In genomic region chr2:152637381-152637780, GRCm38 (mm10) we compare ENCODE assay signal across 15 mouse cellular contexts. TPM values are rescaled to one million over a fixed set of nuclear protein-coding genes. Genes with fewer than 3 reads are reported as not detected.
DNase-seq lines count a peak whose midpoint lies in the region; ATAC-seq and TF ChIP-seq lines count a peak whose summit lies in the region.
"Had no signal": no experiment of that assay in that cellular context is flagged by ENCODE, and none has a peak within 500 bp of the region (broad histone marks: within the 10 kb centered on the region; RNA-seq: fewer than 3 reads in every experiment).

No protein-coding gene starts in this region.

- H3K27me3 ChIP-seq in heart, embryonic 13.5 days (replicated peaks) = peaks cover 4% of the 10 kb centered on the region; the same call in 1 of the 2 replicates
- no peaks in the 10 kb centered on the region for H3K27me3 ChIP-seq in lung, embryonic 14.5 days (ENCODE audit: insufficient read depth, low read length)
- 0 out of 2 replicates have a peak, but pooled peaks cover 5% of the 10 kb centered on the region for H3K27me3 ChIP-seq in heart, postnatal 0 days (ENCODE audit: control insufficient read depth, insufficient read depth, low read length)
- no peaks in the 10 kb centered on the region for H3K27me3 ChIP-seq in stomach, embryonic 16.5 days (ENCODE audit: control insufficient read depth, insufficient read depth, low read length)
- H3K27me3 ChIP-seq: midbrain, embryonic 13.5 days had no signal

- DNase-seq in heart, adult 8-10 months (ENCODE audit: low spot score) = no peak
- DNase-seq in lung, embryonic 14.5 days = no peak
- DNase-seq in lung, adult 18-20 months = no peak
- DNase-seq in heart, postnatal 0 days (ENCODE audit: low spot score) = no peak
- no peak for DNase-seq in urinary bladder, postnatal 36 days (ENCODE audit: low spot score in 2 of 2)
- DNase-seq: cerebellum, adult 8-10 months had no signal

- peak overlapping the region; percentile 92 for H3K27ac ChIP-seq in heart, embryonic 13.5 days (replicated peaks)
- H3K27ac ChIP-seq in lung, embryonic 14.5 days (ENCODE audit: low read depth) = peak overlapping the region; percentile 97
- H3K27ac ChIP-seq in heart, postnatal 0 days (ENCODE audit: low read depth) = peak overlapping the region; percentile 65
- peak overlapping the region; percentile 96 for H3K27ac ChIP-seq in stomach, embryonic 16.5 days (ENCODE audit: low read length)
- H3K27ac ChIP-seq: hindbrain, postnatal 0 days; midbrain, embryonic 13.5 days; neural tube, embryonic 12.5 days had no signal

- no peak for TF ChIP-seq EP300 in heart, postnatal 0 days (IDR thresholded peaks at IDR 0.05; ENCODE audit: low read depth)

- WGBS in heart, embryonic 13.5 days = 76% methylated on average over 4 of the region's 4 CpGs
- 75% methylated on average over 4 of the region's 4 CpGs for WGBS in lung, embryonic 14.5 days
- WGBS in heart, postnatal 0 days = 82% methylated on average over 4 of the region's 4 CpGs
- WGBS in stomach, embryonic 16.5 days = 81% methylated on average over 4 of the region's 4 CpGs

- H3K36me3 ChIP-seq in heart, embryonic 13.5 days = peaks cover 4% of the 10 kb centered on the region; the same call in 1 of the 2 replicates
- H3K36me3 ChIP-seq in lung, embryonic 14.5 days (ENCODE audit: insufficient read depth) = no peaks in the 10 kb centered on the region
- H3K36me3 ChIP-seq in heart, postnatal 0 days (replicated peaks; ENCODE audit: control insufficient read depth, insufficient read depth, low read length) = no peaks in the 10 kb centered on the region
- H3K36me3 ChIP-seq in stomach, embryonic 16.5 days (ENCODE audit: control insufficient read depth, insufficient read depth, low read length) = no peaks in the 10 kb centered on the region
- H3K36me3 ChIP-seq: midbrain, embryonic 13.5 days; neural tube, embryonic 12.5 days had no signal

- H3K9me3 ChIP-seq in heart, embryonic 13.5 days = no peaks in the 10 kb centered on the region
- H3K9me3 ChIP-seq in lung, embryonic 14.5 days (ENCODE audit: low read depth, low read length) = no peaks in the 10 kb centered on the region
- no peaks in the 10 kb centered on the region for H3K9me3 ChIP-seq in heart, postnatal 0 days (replicated peaks; ENCODE audit: control insufficient read depth, low read length)
- no peaks in the 10 kb centered on the region for H3K9me3 ChIP-seq in stomach, embryonic 16.5 days (replicated peaks; ENCODE audit: control insufficient read depth, low read length)
- H3K9me3 ChIP-seq: midbrain, embryonic 13.5 days; neural tube, embryonic 12.5 days had no signal

- no peak overlapping the region for H3K4me2 ChIP-seq in heart, embryonic 13.5 days
- no peak overlapping the region for H3K4me2 ChIP-seq in lung, embryonic 14.5 days
- no peak overlapping the region for H3K4me2 ChIP-seq in heart, postnatal 0 days (ENCODE audit: low read depth, low read length)
- H3K4me2 ChIP-seq in stomach, embryonic 16.5 days (ENCODE audit: low read depth, low read length) = no peak overlapping the region
- H3K4me2 ChIP-seq: midbrain, embryonic 13.5 days; neural tube, embryonic 12.5 days had no signal

- H3K9ac ChIP-seq in heart, embryonic 13.5 days = no peak overlapping the region
- H3K9ac ChIP-seq in lung, embryonic 14.5 days = no peak overlapping the region
- H3K9ac ChIP-seq in heart, postnatal 0 days (replicated peaks; ENCODE audit: low read depth, low read length) = no peak overlapping the region
- H3K9ac ChIP-seq in stomach, embryonic 16.5 days (ENCODE audit: low read length) = no peak overlapping the region
- H3K9ac ChIP-seq: midbrain, embryonic 13.5 days; neural tube, embryonic 12.5 days had no signal

- TF ChIP-seq CTCF in lung, embryonic 14.5 days (IDR thresholded peaks at IDR 0.05; ENCODE audit: low read depth) = no peak
- TF ChIP-seq CTCF in heart, postnatal 0 days (IDR thresholded peaks at IDR 0.05; ENCODE audit: low read depth) = no peak

- no peak for ATAC-seq in heart, embryonic 13.5 days (ENCODE audit: extremely low read depth, insufficient number of reproducible peaks, low FRiP score, low TSS enrichment)
- ATAC-seq in lung, embryonic 14.5 days (ENCODE audit: insufficient read depth) = no peak
- no peak for ATAC-seq in heart, postnatal 0 days (ENCODE audit: insufficient read depth, low read depth)
- ATAC-seq in stomach, embryonic 16.5 days (ENCODE audit: insufficient read depth, low FRiP score) = no peak
- ATAC-seq: CD4-positive, CD25-positive, alpha-beta regulatory T cell, adult 4 months; hindbrain, postnatal 0 days; midbrain, embryonic 13.5 days had no signal

- H3K4me3 ChIP-seq in heart, embryonic 13.5 days = no peak overlapping the region
- no peak overlapping the region for H3K4me3 ChIP-seq in lung, embryonic 14.5 days (ENCODE audit: low read depth, low read length)
- no peak overlapping the region for H3K4me3 ChIP-seq in heart, postnatal 0 days (ENCODE audit: low read depth, low read length)
- H3K4me3 ChIP-seq in stomach, embryonic 16.5 days (replicated peaks; ENCODE audit: low read length) = no peak overlapping the region
- H3K4me3 ChIP-seq: midbrain, embryonic 13.5 days; neural tube, embryonic 12.5 days had no signal

- peaks cover 63% of the 10 kb centered on the region for H3K4me1 ChIP-seq in heart, embryonic 13.5 days
- H3K4me1 ChIP-seq in lung, embryonic 14.5 days (ENCODE audit: insufficient read depth) = peaks cover 11% of the 10 kb centered on the region
- H3K4me1 ChIP-seq in heart, postnatal 0 days (ENCODE audit: control insufficient read depth, insufficient read depth) = peaks cover 16% of the 10 kb centered on the region; the same call in 1 of the 2 replicates
- peaks cover 34% of the 10 kb centered on the region for H3K4me1 ChIP-seq in stomach, embryonic 16.5 days (ENCODE audit: control insufficient read depth, insufficient read depth, low read length)

RNA-seq across cellular contexts. Expression of gene Rem1, which starts 10.6 kb away (rescaled TPM):
- 10.5 and 12.6 TPM in 2 replicates for polyA plus RNA-seq in heart, embryonic 13.5 days (2015; fragmentation: Nextera tagmentation; extraction: Ambion mirVana)
- 1 to 10 TPM; 5.1 to 5.6 (median 5.2) TPM for total RNA-seq in heart, adult 8-10 months (2022)
- polyA plus RNA-seq in lung, embryonic 14.5 days (2014; fragmentation: Nextera tagmentation; extraction: Ambion mirVana) = 6.2 TPM in 2 replicates
- total RNA-seq in heart, postnatal 0 days (2014; rRNA removed; ENCODE audit: low replicate concordance) = 4.8 and 12.5 TPM in 2 replicates
- 10.2 TPM in 2 replicates for polyA plus RNA-seq in heart, postnatal 0 days (2015; fragmentation: Nextera tagmentation; extraction: Ambion mirVana)
- 20.0 and 20.6 TPM in 2 replicates for polyA plus RNA-seq in stomach, embryonic 16.5 days (2015; fragmentation: Nextera tagmentation; extraction: Ambion mirVana)
- polyA plus RNA-seq: CD4-positive, CD25-positive, alpha-beta regulatory T cell, adult 4 months had no signal

RNA-seq across cellular contexts. Expression of gene Defb25, which starts 14.5 kb away (rescaled TPM):
- 0.68 and 1.1 TPM in 2 replicates for polyA plus RNA-seq in heart, embryonic 13.5 days (2015; fragmentation: Nextera tagmentation; extraction: Ambion mirVana)
- total RNA-seq in heart, adult 8-10 months (2022) = not detected
- 0.86 and 1.5 TPM in 2 replicates for polyA plus RNA-seq in lung, embryonic 14.5 days (2014; fragmentation: Nextera tagmentation; extraction: Ambion mirVana)
- total RNA-seq in heart, postnatal 0 days (2014; rRNA removed; ENCODE audit: low replicate concordance) = not detected in 2 replicates
- polyA plus RNA-seq in heart, postnatal 0 days (2015; fragmentation: Nextera tagmentation; extraction: Ambion mirVana) = 0.53 and 0.54 TPM in 2 replicates
- polyA plus RNA-seq in stomach, embryonic 16.5 days (2015; fragmentation: Nextera tagmentation; extraction: Ambion mirVana) = 0.62 and 1.4 TPM in 2 replicates
- total RNA-seq: hindbrain, postnatal 0 days; layer of hippocampus, adult 8-10 months; left cerebral cortex, postnatal 25 days had no signal
- polyA plus RNA-seq: CD4-positive, CD25-positive, alpha-beta regulatory T cell, adult 4 months; hindbrain, postnatal 0 days; midbrain, embryonic 13.5 days; neural tube, embryonic 12.5 days had no signal

RNA-seq across cellular contexts. Expression of gene H13, which starts 31.9 kb away (rescaled TPM):
- 81.9 and 84.7 TPM in 2 replicates for polyA plus RNA-seq in heart, embryonic 13.5 days (2015; fragmentation: Nextera tagmentation; extraction: Ambion mirVana)
- total RNA-seq in heart, adult 8-10 months (2022) = 10 to 100 TPM; 34.4 to 36.3 (median 35.1) TPM
- polyA plus RNA-seq in lung, embryonic 14.5 days (2014; fragmentation: Nextera tagmentation; extraction: Ambion mirVana) = 97.6 and 98.1 TPM in 2 replicates
- 68.6 and 72.9 TPM in 2 replicates for total RNA-seq in heart, postnatal 0 days (2014; rRNA removed; ENCODE audit: low replicate concordance)
- polyA plus RNA-seq in heart, postnatal 0 days (2015; fragmentation: Nextera tagmentation; extraction: Ambion mirVana) = 53.4 and 55.0 TPM in 2 replicates
- polyA plus RNA-seq in stomach, embryonic 16.5 days (2015; fragmentation: Nextera tagmentation; extraction: Ambion mirVana) = 121 and 128 TPM in 2 replicates

RNA-seq across cellular contexts. Expression of gene Defb36, which starts 33.3 kb away (rescaled TPM):
- not detected in 2 replicates for polyA plus RNA-seq in heart, embryonic 13.5 days (2015; fragmentation: Nextera tagmentation; extraction: Ambion mirVana)
- not detected for total RNA-seq in heart, adult 8-10 months (2022)
- not detected in 2 replicates for polyA plus RNA-seq in lung, embryonic 14.5 days (2014; fragmentation: Nextera tagmentation; extraction: Ambion mirVana)
- not detected in 2 replicates for total RNA-seq in heart, postnatal 0 days (2014; rRNA removed; ENCODE audit: low replicate concordance)
- not detected in 2 replicates for polyA plus RNA-seq in heart, postnatal 0 days (2015; fragmentation: Nextera tagmentation; extraction: Ambion mirVana)
- polyA plus RNA-seq in stomach, embryonic 16.5 days (2015; fragmentation: Nextera tagmentation; extraction: Ambion mirVana) = not detected in 2 replicates
- total RNA-seq: gastrocnemius, postnatal 4 days; hindbrain, postnatal 0 days; layer of hippocampus, adult 8-10 months; left cerebral cortex, postnatal 25 days had no signal
- polyA plus RNA-seq: CD4-positive, CD25-positive, alpha-beta regulatory T cell, adult 4 months; hindbrain, postnatal 0 days; midbrain, embryonic 13.5 days; neural tube, embryonic 12.5 days had no signal

RNA-seq across cellular contexts. Expression of gene Defb45, which starts 38.2 kb away (rescaled TPM):
- polyA plus RNA-seq in heart, embryonic 13.5 days (2015; fragmentation: Nextera tagmentation; extraction: Ambion mirVana) = not detected in 2 replicates
- total RNA-seq in heart, adult 8-10 months (2022) = not detected
- polyA plus RNA-seq in lung, embryonic 14.5 days (2014; fragmentation: Nextera tagmentation; extraction: Ambion mirVana) = not detected in 2 replicates
- total RNA-seq in heart, postnatal 0 days (2014; rRNA removed; ENCODE audit: low replicate concordance) = not detected in 2 replicates
- polyA plus RNA-seq in heart, postnatal 0 days (2015; fragmentation: Nextera tagmentation; extraction: Ambion mirVana) = not detected in 2 replicates
- polyA plus RNA-seq in stomach, embryonic 16.5 days (2015; fragmentation: Nextera tagmentation; extraction: Ambion mirVana) = not detected in 2 replicates
- total RNA-seq: gastrocnemius, postnatal 4 days; hindbrain, postnatal 0 days; layer of hippocampus, adult 8-10 months; left cerebral cortex, postnatal 25 days had no signal
- polyA plus RNA-seq: CD4-positive, CD25-positive, alpha-beta regulatory T cell, adult 4 months; hindbrain, postnatal 0 days; midbrain, embryonic 13.5 days; neural tube, embryonic 12.5 days had no signal
